Mouse (Mus musculus): ENCODE data around the gene Gm3298. TPM values are rescaled to one million over a fixed set of nuclear protein-coding genes. Genes with fewer than 3 reads are reported as not detected.

Gene Gm3298
- polyA plus RNA-seq (2012; rRNA removed; ENCODE audit: low replicate concordance), result not detected in 2 replicates

DNA sequence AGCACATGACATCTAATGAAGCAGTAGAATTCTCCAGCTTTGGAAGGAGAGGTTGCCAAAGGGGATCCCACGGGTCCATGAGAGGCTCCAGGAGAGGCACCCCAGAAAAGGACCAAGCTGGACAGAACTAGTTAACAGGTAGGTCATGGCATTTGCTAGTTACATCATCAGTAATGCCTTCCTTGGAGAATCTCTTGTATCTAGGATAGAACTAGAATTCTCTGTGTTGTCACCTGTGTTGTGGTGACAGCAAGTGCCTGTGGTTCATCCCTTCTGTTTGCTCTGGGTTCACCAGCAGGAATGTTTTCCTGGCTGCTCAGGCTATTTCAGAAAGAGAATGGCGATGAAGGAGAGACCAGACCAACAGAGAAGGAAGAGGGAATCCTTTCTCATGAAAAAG is at the start of gene Gm3298:
Gene Gm3298 (plus strand): TSS at position 301 of the 400 bp plus-strand sequence.

DNA sequence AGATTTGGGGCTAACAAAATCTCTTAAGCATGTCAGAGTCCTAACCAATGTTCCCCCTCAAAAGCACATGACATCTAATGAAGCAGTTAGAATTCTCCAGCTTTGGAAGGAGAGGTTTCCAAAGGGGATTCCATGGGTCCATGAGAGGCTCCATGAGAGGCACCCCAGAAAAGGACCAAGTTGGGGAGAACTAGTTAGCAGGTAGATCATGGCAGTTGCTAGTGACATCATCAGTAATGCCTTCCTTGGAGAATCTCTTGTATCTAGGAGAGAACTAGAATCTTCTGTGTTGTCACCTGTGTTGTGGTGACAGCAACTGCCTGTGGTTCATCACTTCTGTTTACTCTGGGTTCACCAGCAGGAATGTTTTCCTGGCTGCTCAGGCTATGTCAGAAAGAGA is 32.1 kb upstream of the Gm3298 start, which contains the start of gene Gm8297:
Gene Gm8297 (plus strand): TSS at position 301 of the 400 bp plus-strand sequence.

DNA sequence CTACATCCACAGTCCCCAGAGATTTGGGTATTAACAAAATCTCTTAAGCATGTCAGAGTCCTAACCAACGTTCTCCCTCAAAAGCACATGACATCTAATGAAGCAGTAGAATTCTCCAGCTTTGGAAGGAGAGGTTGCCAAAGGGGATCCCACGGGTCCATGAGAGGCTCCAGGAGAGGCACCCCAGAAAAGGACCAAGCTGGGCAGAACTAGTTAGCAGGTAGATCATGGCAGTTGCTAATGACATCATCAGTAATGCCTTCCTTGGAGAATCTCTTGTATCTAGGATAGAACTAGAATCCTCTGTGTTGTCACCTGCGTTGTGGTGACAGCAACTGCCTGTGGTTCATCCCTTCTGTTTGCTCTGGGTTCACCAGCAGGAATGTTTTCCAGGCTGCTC is 34.6 kb downstream of the Gm3298 start, which contains the start of gene 4930555G01Rik:
Gene 4930555G01Rik (plus strand): TSS at position 301 of the 400 bp plus-strand sequence.

Other genes starting within 250 kb of the Gm3298 start
- gene Gm9602, start 239.6 kb upstream of the Gm3298 start, polyA plus RNA-seq (2012; rRNA removed; ENCODE audit: low replicate concordance), result not detected in 2 replicates
- gene Gm3269, start 177.8 kb upstream of the Gm3298 start, polyA plus RNA-seq (2012; rRNA removed; ENCODE audit: low replicate concordance), result not detected in 2 replicates
- gene Gm3264, start 160.3 kb upstream of the Gm3298 start, polyA plus RNA-seq (2012; rRNA removed; ENCODE audit: low replicate concordance), result not detected in 2 replicates
- not detected in 2 replicates for gene Gm3278, start 123.5 kb upstream of the Gm3298 start, polyA plus RNA-seq (2012; rRNA removed; ENCODE audit: low replicate concordance)
- gene Gm8297, start 32.0 kb upstream of the Gm3298 start, polyA plus RNA-seq (2012; rRNA removed; ENCODE audit: low replicate concordance), result not detected in 2 replicates
- gene 4930555G01Rik, start 34.7 kb downstream of the Gm3298 start, polyA plus RNA-seq (2012; rRNA removed; ENCODE audit: low replicate concordance), result not detected in 2 replicates
- not detected in 2 replicates for gene Gm8281, start 55.1 kb downstream of the Gm3298 start, polyA plus RNA-seq (2012; rRNA removed; ENCODE audit: low replicate concordance)
- not detected in 2 replicates for gene Gm8279, start 115.6 kb downstream of the Gm3298 start, polyA plus RNA-seq (2012; rRNA removed; ENCODE audit: low replicate concordance)
- not detected in 2 replicates for gene Gm3317, start 148.6 kb downstream of the Gm3298 start, polyA plus RNA-seq (2012; rRNA removed; ENCODE audit: low replicate concordance)
- not detected in 2 replicates for gene Gm8271, start 169.9 kb downstream of the Gm3298 start, polyA plus RNA-seq (2012; rRNA removed; ENCODE audit: low replicate concordance)
- gene Gm3526, start 244.7 kb downstream of the Gm3298 start, polyA plus RNA-seq (2012; rRNA removed; ENCODE audit: low replicate concordance), result not detected in 2 replicates